ENCODE assay signal across 9 mouse cellular contexts in the genomic region with DNA sequence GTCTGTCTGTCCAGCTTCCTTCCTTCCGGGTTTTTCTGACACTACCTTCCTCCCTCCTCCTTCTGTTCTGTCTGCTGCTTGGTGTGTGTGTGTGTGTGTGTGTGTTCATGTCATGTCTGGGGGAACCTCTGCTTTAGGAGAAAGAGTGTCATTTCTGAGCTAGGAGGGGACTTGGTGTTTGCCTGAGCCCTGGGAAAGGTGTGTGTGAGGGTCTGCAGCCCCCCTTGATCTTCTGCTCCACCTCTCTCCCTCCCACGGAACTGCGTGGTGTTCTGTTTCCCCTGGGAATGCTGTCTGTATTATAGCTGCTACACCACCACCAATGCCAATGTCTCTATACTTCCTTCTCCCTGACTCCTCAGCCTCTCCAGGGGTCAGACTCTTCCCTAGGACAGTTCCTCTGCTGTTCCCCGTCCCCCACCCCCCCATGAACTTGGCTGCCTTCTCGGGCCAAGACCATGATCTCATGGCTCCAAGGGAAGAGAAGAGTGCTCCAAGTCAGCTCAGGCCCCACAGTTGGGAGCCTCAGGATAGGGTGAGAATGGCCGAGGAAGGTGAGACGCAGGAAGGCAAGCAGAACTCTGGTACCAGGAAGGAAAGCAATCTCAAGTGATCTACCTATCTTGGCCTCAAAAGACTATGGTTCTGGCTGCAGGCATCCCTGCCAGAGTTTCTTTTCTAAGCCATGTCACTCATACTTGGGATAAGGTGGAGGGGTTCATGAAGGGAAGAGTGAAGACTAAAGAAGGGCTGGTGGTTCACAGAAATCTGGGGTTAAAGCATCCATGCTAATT. TPM values are rescaled to one million over a fixed set of nuclear protein-coding genes. Genes with fewer than 3 reads are reported as not detected.
DNase-seq lines count a peak whose midpoint lies in the region; ATAC-seq lines count a peak whose summit lies in the region.
"Had no signal": no experiment of that assay in that cellular context is flagged by ENCODE, and none has a peak within 500 bp of the region (broad histone marks: within the 10 kb centered on the region; RNA-seq: fewer than 3 reads in every experiment).

No protein-coding gene starts in this region.

- H3K4me3 ChIP-seq in lung, embryonic 16.5 days (ENCODE audit: low read length): peak overlapping the region; percentile 97
- peak overlapping the region; percentile 72 for H3K4me3 ChIP-seq in hindbrain, embryonic 14.5 days (replicated peaks; ENCODE audit: low read length)

- H3K4me1 ChIP-seq in lung, embryonic 16.5 days (replicated peaks; ENCODE audit: control insufficient read depth, insufficient read depth, low read length): peaks cover 60% of the 10 kb centered on the region
- peaks cover 74% of the 10 kb centered on the region for H3K4me1 ChIP-seq in hindbrain, embryonic 14.5 days (replicated peaks; ENCODE audit: control insufficient read depth, insufficient read depth, low read length)

- no peaks in the 10 kb centered on the region for H3K9me3 ChIP-seq in lung, embryonic 16.5 days (ENCODE audit: control insufficient read depth, low read length)
- H3K9me3 ChIP-seq in hindbrain, embryonic 14.5 days (ENCODE audit: control insufficient read depth, low read length): no peaks in the 10 kb centered on the region

- ATAC-seq in lung, embryonic 16.5 days (ENCODE audit: low read depth): no peak
- ATAC-seq in hindbrain, embryonic 14.5 days (ENCODE audit: low FRiP score): no peak

- H3K27ac ChIP-seq in lung, embryonic 16.5 days (ENCODE audit: low read length): peak overlapping the region; percentile 98
- H3K27ac ChIP-seq in hindbrain, embryonic 14.5 days: no peak overlapping the region

- H3K4me2 ChIP-seq in lung, embryonic 16.5 days (ENCODE audit: low read depth, low read length): peak overlapping the region; percentile 80
- H3K4me2 ChIP-seq in hindbrain, embryonic 14.5 days (replicated peaks): peak overlapping the region; percentile 96

- peak overlapping the region; percentile 98 for H3K9ac ChIP-seq in lung, embryonic 16.5 days (ENCODE audit: low read length)
- H3K9ac ChIP-seq in hindbrain, embryonic 14.5 days: peak overlapping the region; percentile 95

- peak; percentile 31 to 71 for DNase-seq in adrenal gland, adult (ENCODE audit: inconsistent age in 2 of 2, low spot score in 1 of 2)
- DNase-seq in adrenal gland, adult 8-10 months: no peak
- no peak for DNase-seq in lung, postnatal 14 days
- DNase-seq in hindbrain, embryonic 14.5 days (ENCODE audit: low spot score): no peak
- peak; percentile 21 for DNase-seq in lung, postnatal 10 days
- no peak for DNase-seq in urinary bladder, postnatal 36 days (ENCODE audit: low spot score in 2 of 2)
- no peak for DNase-seq in spleen, adult 18-20 months

- WGBS in lung, embryonic 16.5 days: 7% methylated on average over 7 of the region's 7 CpGs
- WGBS in hindbrain, embryonic 14.5 days: 31% methylated on average over 7 of the region's 7 CpGs

- H3K36me3 ChIP-seq in lung, embryonic 16.5 days (ENCODE audit: control insufficient read depth, insufficient read depth, low read length): no peaks in the 10 kb centered on the region
- H3K36me3 ChIP-seq in hindbrain, embryonic 14.5 days (replicated peaks; ENCODE audit: control insufficient read depth, insufficient read depth): no peaks in the 10 kb centered on the region

- H3K27me3 ChIP-seq in lung, embryonic 16.5 days (ENCODE audit: control insufficient read depth, insufficient read depth, low read depth, low read length): no peaks in the 10 kb centered on the region
- no peaks in the 10 kb centered on the region for H3K27me3 ChIP-seq in hindbrain, embryonic 14.5 days (ENCODE audit: control insufficient read depth, insufficient read depth, low read length)

RNA-seq across cellular contexts. Expression of gene Bcl9l, which starts 1.9 kb away (rescaled TPM):
- total RNA-seq in adrenal gland, adult 8-10 months (2022): 10 to 100 TPM; 48.9 to 76.1 (median 66.7) TPM
- polyA plus RNA-seq in lung, embryonic 16.5 days (2015; fragmentation: Nextera tagmentation; extraction: Ambion mirVana): 14.1 and 16.1 TPM in 2 replicates
- 11.6 and 13.5 TPM in 2 replicates for polyA plus RNA-seq in hindbrain, embryonic 14.5 days (2014; fragmentation: Nextera tagmentation; extraction: Ambion mirVana)

RNA-seq across cellular contexts. Expression of gene Upk2, which starts 29.7 kb away (rescaled TPM):
- total RNA-seq in adrenal gland, adult 8-10 months (2022): not detected
- polyA plus RNA-seq in lung, embryonic 16.5 days (2015; fragmentation: Nextera tagmentation; extraction: Ambion mirVana): 1.8 and 2.0 TPM in 2 replicates
- polyA plus RNA-seq in hindbrain, embryonic 14.5 days (2014; fragmentation: Nextera tagmentation; extraction: Ambion mirVana): not detected in 2 replicates
- total RNA-seq: common myeloid progenitor, adult 5-6 weeks had no signal

RNA-seq across cellular contexts. Expression of gene Foxr1, which starts 43.6 kb away (rescaled TPM):
- total RNA-seq in adrenal gland, adult 8-10 months (2022): not detected
- not detected in 2 replicates for polyA plus RNA-seq in lung, embryonic 16.5 days (2015; fragmentation: Nextera tagmentation; extraction: Ambion mirVana)
- not detected in 2 replicates for polyA plus RNA-seq in hindbrain, embryonic 14.5 days (2014; fragmentation: Nextera tagmentation; extraction: Ambion mirVana)
- total RNA-seq: common myeloid progenitor, adult 5-6 weeks had no signal

Comparison
In these comparisons a context has a peak if more than half of its experiments do, and no peak if none do; other contexts are left out.
1. DNase-seq: peak in adrenal gland, adult (2 of 2) and lung, postnatal 10 days (single experiment); none in adrenal gland, adult 8-10 months (single experiment), lung, postnatal 14 days (single experiment), hindbrain, embryonic 14.5 days (single experiment), urinary bladder, postnatal 36 days (0 of 2) and spleen, adult 18-20 months (0 of 2).